Mouse (Mus musculus) urinary bladder, adult 2 months (tissue): ENCODE results near the gene Dgkd. TPM values are rescaled to one million over a fixed set of nuclear protein-coding genes. Genes with fewer than 3 reads are reported as not detected.

Source experiments
- DNase-seq: peaks from one replicate; pipeline ENCODE4 v3.0.0; 2022; ENCODE audit warnings: low spot score
- polyA plus RNA-seq: library from polyadenylated mRNA; depleted of rRNA; stranded (reverse); fragments of >200 nt; gene quantifications from 2 replicates; pipeline ENCODE4 v1.2.3, GENCODE M21; 2012

Dgkd gene
- polyA plus RNA-seq, 1 experiment, result 22.2 TPM

DNA sequence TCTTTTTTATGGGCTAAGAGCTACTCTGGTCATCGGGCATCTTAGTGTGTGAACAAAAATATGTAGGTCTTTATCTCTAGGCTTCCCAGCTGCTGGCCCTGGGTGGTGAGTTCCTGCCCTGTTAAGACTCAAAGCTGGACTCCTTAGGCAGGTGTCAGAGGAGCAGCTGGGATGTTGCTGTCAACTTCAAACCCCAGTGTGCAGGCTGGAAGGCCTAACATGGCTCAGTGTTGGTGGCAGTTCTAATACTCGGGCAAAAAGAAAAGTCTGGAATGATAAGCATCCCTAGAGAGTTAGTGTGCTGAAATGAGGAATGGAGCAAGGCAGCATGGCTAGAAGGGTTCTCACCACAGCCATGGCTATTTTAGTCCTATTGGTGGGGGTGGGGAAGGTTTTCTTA, 27.8 kb downstream of the Dgkd start:
- no peak for DNase-seq

DNA sequence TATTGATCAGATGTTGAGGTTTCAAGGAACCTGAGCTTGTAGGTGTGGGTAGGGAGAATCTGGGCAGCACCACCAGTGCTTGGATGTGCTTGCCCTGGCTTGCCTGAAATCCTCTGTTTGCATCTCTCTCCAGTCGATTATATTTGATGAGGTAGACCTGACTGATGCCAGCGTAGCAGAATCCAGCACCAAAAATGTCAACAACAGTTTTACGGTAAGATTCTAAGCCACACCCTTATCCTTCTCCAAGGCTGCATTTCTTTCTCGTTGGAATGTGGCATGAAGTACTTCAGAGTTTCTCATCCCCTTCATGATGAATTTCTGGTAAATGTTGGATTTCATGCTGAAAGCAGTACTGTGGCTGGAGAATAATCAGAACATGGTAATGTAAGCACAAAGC, 28.6 kb downstream of the Dgkd start:
- DNase-seq, result no peak

DNA sequence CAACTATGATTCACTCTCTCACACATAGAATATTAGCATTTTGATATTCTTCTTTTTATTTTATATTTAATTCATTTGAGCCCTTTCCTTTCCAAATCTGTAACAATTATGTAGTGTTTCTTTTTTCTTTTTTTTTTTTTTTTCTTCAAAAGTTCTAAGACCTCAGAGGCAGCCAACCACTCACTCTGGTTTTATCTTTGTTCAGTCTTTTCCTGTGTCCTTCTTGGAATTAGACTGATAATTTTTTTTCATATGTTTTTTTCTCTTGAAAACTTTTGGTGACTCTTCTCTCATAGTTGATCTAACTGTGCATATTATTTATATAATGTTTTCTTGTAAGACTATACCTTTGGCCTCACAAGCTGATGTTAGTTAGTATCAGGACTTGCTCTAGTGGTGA, 29.5 kb downstream of the Dgkd start:
- DNase-seq, result no peak

DNA sequence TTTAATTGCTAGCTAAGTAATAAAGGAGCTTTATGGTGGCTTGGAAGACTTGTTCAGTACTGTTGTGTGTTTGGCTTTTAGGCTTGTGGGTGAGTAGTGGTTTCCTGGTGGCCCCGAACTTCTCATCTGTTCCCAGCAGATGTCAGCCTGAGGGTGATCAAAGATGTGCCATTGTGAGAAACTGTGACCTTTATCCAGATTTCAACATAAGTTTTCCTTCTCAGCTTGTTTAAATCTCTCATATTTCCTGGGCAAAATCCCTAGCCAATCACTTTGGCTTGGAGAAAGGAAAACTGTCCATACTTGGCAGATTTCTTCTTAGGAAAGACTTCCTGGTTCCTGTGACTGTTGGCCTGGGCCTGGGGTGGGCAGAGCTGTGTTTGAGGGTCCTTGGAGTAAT, 37.9 kb downstream of the Dgkd start:
- DNase-seq, result no peak

DNA sequence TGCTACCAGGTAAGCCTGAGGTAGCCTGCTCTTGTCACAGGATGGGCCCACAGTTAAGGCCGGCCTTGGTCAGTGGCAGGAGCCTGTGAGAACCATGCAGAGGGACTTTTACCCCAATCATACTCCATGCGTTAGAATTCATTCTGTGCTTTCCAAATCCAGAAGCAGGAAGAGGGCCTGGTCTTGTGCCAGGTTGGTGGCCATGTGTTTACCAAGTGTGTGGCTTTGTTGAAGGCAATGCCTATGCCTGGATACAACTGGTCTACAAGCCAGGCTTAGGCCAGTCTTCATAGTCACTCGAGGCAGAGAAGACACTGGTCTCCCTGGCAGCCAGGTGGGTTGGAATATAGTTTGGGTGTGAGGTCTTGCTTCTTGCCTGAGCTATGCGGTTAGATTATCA, 38.5 kb downstream of the Dgkd start:
- no peak for DNase-seq

DNA sequence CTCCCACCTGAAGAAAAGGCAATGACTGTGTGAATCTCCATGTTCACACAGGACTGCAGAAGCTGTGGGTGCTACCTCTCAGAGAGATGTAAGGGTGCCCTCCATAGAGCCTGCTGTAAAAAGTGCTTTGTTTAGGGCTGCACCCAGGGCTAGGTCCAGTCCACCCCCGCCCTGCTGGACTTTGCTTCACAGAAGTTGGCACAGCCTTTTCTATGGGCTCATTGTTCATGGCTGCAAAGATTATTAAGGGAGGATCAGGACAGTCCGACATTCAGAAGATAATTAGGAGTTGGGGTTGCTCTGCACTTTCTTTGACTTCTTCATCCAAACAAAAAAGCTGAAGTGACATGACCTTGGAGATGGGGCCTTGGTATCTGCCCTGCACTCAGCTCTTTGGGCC, 39.4 kb downstream of the Dgkd start:
- no peak for DNase-seq

DNA sequence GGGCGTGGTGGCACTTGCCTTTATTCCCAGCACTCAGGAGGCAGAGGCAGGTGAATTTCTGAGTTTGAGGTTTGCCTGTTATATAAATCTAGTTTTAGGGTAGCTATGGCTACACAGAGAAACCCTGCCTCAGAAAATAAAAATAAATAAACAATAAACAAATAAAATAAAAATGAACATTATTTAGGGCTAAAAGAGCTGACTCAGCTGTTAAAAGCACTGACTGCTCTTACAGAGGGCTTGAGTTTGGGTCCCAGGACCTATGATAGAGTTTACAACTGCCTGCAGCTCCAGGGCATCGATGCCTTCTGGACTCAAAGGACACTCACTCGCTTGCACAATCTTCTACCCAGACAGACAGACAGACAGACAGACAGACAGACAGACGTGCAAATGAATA, 40.3 kb downstream of the Dgkd start:
- no peak for DNase-seq

DNA sequence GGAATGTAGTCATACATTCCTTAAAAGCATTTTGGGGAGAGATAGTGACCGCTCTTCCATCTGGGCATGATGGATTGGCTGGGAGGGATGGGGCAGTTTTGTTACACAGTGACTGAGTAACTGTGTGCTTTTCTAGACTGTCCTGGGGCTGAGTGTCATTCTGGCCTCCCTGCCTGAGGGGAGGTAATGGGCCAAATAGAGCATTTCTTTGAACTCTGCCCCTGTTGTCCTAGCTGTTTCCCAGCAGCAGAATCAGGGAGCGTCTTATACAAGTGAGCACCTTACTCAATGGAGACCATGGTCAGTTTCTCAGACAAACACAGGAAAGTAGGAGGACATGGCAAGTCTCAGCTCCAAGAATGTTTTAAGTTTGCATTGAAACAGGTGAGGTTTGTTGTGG, 43.8 kb downstream of the Dgkd start:
- no peak for DNase-seq

DNA sequence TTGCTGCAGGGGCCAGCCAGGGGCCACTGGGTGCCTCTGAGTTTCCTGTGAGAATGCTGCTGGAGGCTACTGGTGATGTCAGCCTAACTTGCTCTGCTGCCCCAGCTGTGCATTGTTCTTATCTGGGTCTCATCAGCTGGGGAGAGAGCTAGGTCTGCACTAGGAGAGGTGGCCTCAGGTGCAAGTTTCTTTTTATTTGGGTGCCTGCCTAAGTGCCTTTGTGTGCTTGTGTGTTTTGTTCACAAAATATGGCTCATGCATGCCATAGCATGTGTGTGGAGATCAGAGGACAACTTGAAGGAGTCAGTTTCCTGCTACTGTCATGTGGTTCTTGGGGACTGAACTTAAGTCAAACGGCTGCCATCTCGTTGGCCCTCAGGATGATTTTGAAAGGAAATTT, 46.6 kb downstream of the Dgkd start:
- no peak for DNase-seq

DNA sequence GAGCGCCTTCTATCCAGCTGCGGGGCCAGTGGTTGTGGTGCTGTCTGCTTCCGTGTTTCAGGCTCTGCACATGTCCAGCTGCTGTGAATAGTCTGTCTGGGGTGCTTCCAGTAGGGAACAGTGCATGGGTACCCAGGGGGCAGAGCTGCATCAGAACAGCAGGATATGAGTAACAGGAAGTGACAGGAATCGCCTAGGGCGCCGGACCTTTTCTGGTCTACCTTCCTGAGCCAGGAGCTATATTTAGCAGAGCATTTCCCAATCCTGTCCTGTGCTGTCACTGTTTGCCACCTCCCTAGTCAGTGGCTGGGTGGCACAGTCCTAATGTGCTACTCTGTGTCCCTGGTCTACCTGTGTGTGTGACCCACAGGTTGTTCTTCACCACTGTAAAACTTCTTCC, 47.9 kb downstream of the Dgkd start:
- DNase-seq, result no peak

DNA sequence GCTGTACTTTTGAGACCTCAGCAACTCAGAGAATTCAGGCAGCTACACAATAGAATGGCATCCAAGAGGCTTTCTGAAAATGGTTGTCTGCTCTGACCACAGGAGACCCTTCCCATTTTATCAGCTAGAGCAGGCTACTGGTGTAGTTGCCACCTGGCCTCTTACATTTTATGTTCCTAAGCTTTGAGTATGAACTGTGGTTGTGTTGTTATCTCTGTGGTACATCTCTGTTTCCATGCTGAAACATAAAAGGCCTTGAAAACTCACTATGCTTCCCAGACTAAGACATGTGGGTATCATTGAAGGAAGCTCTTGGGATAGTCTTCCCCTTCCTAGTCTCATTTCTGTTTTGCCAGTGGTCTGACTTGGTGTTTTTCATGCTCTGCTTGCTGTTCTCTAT, 49.1 kb downstream of the Dgkd start:
- DNase-seq, result no peak

DNA sequence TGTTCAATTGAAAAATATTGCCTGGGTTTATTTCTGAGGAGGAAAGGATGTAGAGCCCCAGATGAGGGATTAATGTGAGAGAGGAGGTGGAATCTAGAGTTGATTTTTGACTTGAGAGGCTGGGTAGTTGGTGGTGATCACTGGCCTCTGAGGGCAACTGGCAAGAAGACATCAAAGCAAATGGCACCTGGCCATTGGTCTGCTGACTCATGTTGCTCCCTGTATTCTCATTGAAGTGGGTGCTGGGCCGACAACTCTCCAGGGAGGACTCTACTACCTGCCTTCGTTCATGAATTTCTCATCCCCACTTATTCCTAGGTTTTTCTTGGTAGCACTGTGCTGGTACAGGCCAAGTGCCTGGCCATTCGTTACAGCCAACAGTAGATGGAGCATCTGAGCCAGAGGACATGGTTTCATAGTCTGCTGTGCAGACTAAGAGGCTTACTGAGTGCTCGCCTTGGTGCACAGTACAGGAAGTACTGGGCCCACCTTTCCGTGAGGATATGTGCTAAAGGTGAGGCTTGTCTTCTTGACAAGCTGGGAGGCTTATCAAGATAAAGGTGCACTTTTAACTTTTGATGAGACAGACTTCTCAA, 53.4 kb downstream of the Dgkd start:
- no peak for DNase-seq

DNA sequence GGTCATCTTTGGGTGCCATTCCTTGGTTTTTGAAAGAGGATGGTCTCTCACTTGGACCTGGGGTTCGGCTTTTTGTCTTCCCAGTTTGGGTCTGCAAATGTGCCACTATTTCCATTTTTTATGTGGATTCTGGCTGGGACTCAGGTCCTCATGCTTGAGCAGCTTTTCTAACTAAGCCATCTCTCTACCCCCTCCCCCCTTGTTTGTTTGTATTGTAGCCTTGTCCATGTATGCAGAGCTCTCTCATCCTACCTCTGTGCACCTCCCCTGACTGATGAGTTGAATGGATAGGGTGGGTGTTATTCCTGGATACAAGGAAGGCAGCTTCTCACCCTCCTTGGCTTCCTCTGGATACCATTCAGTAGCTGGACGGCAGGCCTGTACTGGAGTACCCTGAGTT, 54.9 kb downstream of the Dgkd start:
- no peak for DNase-seq

DNA sequence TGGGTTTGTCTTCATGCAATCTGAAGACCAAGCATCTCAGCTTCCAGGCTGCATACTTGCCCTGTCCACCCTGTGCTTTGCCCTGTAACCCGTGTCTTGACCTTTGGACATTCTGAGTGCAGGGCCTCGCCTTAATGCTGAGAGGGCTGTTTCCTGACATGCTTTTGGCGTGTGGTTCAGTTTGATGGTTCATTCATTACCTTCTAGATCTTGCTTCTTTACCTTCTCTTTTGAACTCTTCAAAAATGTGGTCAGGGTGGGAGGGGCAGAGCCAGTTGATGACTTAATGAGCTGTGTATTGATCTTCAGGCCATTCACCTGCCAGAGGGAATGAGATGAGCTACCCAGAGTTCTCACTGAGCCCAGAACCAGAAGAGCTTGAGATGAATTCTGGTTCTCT, 55.6 kb downstream of the Dgkd start:
- DNase-seq, result no peak

DNA sequence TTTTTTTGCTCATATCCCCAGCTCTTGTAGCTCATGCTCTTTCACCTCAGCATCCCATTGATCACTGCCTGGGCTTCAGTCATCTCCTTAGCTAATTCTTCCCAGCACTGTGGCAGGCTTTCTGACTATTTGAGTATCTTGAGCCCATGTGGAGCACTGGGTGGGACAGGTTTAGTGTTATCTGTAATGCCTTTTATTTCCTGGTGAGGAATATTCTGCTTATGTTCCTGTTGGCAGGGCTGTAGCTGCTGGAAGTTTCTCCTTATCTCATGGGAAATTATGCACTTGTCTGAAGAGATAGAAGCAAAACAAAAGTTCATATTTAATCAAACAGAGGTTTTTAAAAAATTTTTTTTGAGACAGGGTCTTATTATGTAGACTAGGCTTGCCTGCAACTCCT, 56.5 kb downstream of the Dgkd start:
- no peak for DNase-seq

DNA sequence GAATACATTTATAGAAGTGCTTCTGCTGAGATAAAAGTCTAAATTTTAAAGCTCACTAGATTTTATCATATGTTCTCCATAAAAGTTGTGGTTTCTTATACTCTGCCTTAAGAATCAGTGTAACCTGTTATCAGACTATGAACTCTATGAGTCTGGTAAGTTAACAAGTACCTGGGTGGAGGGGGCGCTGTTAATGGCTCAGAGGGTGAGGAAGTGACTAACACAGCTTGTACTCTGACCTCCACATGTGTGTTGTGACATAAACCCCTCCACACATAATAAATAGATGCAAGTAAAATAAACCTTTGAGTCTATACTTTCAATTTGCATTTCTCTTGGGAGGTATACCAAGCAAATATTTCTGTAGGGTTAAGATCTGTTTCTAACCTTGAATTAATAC, 57.3 kb downstream of the Dgkd start:
- no peak for DNase-seq

DNA sequence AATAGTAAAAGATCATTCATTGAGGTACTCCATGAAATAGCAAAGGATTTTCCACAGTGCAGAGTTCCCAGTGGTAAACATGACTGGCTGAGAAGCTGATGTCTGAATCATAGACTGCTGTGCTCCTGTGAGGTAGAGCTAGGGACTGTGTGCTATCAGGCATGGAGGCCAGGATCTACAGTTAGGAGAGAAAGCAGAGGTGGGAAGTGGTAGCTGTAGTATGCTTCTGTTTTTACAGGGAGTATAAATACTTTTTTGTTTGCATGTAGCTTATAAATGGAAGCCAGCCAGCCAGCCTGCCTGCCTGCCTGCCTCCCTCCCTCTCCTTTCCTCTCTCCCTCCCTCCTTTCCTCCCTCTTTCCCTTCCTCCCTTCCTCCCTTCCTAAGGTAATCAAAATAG, 60.3 kb downstream of the Dgkd start:
- DNase-seq, result no peak

DNA sequence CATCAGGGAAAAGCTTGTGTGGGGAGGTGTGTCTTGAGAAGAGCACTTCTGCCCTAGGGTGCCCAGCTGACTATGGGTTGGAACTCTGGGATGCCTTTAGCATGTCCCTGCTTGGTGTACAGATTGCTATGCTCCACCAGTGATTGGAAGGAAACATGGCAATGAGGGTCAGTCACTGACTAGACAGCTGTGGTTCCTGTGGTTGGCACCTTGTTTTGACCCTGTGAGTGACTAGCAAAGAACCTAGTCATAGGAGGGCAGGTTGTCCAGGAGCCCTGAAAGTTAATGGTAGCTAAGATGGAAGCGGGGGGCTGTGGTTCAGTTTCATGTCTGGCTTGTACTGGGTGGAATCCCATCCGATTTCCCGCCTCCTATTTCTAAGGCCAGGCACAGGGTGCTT, 64.3 kb downstream of the Dgkd start:
- no peak for DNase-seq

DNA sequence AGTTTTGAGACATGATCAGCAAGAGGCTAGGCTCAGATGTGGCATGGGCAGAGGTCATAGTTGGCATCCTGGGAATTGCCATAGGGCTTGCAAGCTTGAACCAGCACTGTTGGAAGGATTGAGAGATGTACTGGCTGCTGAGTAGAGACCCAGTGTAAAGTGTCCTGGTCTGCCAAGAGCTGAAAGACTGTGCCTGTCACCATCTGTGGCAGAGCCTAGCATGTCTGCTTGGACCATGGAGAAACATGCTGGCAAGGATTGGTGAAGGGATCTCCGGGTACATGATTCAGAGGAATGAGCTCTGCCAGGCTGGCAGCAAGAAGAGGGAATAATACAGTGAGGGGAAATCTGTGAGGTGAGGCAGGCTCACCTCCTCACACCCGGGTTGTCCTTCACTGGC, 65.0 kb downstream of the Dgkd start:
- DNase-seq, result no peak

DNA sequence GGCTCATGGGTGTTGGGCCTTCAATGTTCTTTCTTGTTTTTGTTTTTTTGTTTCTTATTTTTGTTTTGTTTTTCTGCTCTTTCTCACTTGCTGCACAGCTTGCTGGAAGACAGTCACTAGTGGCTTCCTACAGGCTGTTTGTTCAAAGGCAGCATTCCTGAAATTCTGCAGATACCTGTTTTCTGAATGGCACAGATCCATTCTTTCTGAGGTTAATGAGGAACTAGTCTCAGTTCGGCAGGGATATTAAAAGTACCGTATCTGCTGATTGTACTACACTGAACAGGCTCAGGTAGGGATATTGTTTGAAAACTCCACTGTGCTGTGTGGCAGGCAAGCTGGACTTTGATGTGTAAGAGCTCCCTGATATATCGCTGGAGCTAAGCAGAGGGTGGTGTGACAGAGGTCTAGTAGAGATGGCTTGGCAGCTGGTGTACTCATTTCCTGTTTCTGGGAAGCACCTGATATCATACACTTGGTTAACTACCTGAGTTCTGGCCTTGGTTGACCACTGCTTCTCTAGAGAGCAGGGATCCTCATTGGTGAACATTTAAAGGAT, 67.0 kb downstream of the Dgkd start:
- no peak for DNase-seq

DNA sequence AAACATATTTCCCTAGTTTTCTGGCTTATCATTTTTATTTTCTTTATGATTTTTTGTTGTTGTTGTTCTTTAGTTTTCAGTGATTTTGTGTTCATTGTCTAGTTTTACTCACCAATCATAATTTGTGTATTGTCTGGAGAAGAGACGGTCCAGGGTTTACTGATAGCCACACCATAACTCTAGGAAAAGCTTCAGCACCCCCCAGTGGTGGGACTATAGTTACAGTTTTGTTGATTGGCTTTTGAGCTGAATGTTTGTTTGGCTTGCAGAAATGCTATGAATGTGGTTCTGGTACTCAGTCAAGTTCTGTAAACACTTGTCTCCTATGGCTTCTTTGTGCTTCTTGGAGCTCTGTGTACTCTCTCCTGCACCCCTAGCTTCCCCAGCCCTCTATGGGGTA, 69.6 kb downstream of the Dgkd start:
- no peak for DNase-seq

DNA sequence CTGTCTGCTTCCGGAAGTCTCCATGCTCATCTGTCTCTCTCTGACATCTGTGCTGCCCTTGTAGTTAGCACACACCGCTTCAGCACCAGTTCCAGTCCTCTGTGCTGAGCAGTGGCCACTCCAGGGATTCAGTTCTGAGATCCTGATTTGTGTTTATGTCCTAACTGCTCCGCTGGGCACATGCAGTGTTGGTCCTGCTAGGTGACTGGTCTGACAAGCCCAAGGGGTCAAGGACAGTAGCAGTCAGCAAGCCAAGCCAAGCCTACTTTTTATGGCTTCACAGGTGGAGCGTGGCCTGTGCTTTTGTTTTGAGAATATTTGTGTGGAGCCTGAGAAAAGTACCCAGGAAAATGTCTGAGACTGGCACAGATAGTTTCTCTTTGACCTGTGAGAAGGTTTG, 71.8 kb downstream of the Dgkd start:
- no peak for DNase-seq

DNA sequence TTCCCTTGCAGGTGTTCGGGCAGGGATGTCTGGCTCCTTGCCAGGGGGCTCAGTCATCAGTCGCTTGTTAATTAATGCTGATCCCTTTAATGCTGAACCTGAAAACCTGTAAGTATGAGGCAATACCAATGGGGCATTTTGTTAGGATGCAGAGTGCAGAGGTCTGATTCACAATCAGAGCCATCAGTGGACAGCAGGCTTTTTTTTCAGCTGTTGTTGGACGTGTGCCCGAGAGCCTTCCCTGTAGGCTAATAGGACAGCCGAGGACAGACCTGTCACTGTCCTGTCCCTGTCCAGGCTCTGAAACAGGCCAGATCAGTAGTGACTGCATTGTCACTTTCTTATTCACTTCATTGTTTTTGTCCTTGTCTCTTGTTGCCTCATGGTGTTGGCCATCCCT, 76.6 kb downstream of the Dgkd start:
- no peak for DNase-seq

DNA sequence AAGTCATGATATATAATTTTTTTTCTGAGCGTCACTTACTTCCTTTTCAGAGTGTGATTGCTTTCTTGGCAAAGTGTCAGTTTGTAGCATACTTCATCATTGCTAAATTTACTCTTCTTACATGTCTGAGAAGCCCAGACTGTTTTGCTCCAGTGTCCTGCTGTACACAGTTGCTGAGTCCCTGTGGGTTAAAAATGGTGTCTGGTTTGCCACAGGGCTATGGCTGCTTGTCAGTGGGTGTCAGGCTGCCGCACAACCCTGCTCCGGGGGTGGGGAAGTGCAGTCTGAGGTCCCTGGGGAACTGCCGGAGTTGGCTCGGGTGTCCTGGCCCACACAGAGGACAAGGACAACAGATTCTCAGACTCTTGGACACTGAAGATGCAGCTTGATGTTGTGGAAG, 80.0 kb downstream of the Dgkd start:
- no peak for DNase-seq

DNA sequence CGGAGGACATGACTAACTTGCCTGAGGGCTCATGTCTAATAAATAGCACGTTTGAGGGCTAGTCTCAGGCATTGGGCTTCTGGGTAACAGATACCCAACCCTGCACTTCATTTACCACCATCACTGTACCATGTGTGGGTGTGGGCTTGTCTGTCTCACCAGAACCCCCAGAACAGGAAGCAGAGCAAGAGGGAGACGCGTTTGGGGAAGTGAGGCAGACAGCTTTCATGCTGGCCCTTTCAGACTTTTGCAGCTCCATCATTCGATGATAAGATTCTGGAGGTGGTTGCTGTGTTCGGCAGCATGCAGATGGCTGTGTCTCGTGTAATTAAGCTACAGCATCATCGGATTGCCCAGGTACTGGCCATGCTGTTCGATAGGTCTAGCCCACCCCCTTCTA, 82.0 kb downstream of the Dgkd start:
- DNase-seq, result no peak
